Mouse (Mus musculus) forebrain, embryonic 12.5 days (tissue): ENCODE data around the gene Slc22a14. TPM values are rescaled to one million over a fixed set of nuclear protein-coding genes. Genes with fewer than 3 reads are reported as not detected.

Source experiments
- ATAC-seq: fragments of 200-750 bp; cut with Nextera tagmentation; 2 replicates; pipeline ENCODE4 v1.8.0; 2017; ENCODE audit warnings: moderate TSS enrichment; ENCODE audit not compliant: low FRiP score
- H3K27ac ChIP-seq: fragments of 300-500 bp; sonication (generic); 2 replicates; pipeline ENCODE4 v1.5.1; 2016; ENCODE audit warnings: mild to moderate bottlenecking
- H3K27me3 ChIP-seq: fragments of 300-500 bp; sonication (generic); 2 replicates; pipeline ENCODE4 v1.6.1; 2016; ENCODE audit warnings: mild to moderate bottlenecking
- H3K36me3 ChIP-seq: fragments of 300-500 bp; sonication (generic); replicated peaks from 2 replicates; pipeline ENCODE4 v1.6.1; 2016; ENCODE audit warnings: mild to moderate bottlenecking
- H3K4me1 ChIP-seq: fragments of 300-500 bp; sonication (generic); 2 replicates; pipeline ENCODE4 v1.6.1; 2016
- H3K4me2 ChIP-seq: fragments of 300-500 bp; sonication (generic); 2 replicates; pipeline ENCODE4 v1.6.1; 2016; ENCODE audit warnings: mild to moderate bottlenecking, moderate library complexity
- H3K4me3 ChIP-seq: fragments of 300-500 bp; sonication (generic); replicated peaks from 2 replicates; pipeline ENCODE4 v1.5.1; 2016; ENCODE audit warnings: mild to moderate bottlenecking
- H3K9ac ChIP-seq: fragments of 300-500 bp; sonication (generic); 2 replicates; pipeline ENCODE4 v1.6.1; 2016; ENCODE audit warnings: mild to moderate bottlenecking
- H3K9me3 ChIP-seq: fragments of 300-500 bp; sonication (generic); 2 replicates; pipeline ENCODE4 v1.6.1; 2016
- WGBS: fragments of 180-500 bp; shearing (Covaris S2); methylation state at CpG from one replicate; pipeline ENCODE4 v1.1.7; 2016; 5-methylcytosine and 5-hydroxymethylcytosine counted together
- polyA plus RNA-seq: library from polyadenylated mRNA; unstranded; fragments of >200 nt; fragmentation: Nextera tagmentation; extraction: Ambion mirVana; gene quantifications from 2 replicates; pipeline ENCODE4 v1.2.1, GENCODE M21; 2016

Slc22a14 gene
- polyA plus RNA-seq, 1 experiment from 2014 or later = not detected

DNA sequence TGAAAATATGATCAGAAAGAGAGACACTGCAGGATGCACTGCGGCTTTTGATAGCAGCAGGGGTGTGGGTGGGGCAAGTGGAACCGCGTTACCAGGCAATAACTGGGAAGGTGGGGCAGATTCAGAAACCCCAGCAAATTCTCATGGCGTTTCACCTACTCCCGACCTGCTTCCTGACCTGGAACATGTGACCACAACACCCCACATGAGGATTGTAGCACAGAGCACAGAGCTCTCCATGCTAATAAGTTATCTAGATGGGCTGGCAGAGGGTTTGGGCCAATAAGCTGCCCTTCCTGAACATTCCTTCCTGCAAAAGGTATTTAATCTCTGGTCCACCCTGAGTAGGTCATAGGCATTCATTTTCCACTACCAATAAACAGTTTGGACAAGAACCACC, 234.7 kb downstream of the Slc22a14 start:
- WGBS = 72% methylated on average over 5 of the region's 5 CpGs
- no peak overlapping the region for H3K9ac ChIP-seq
- H3K36me3 ChIP-seq = no peaks in the 10 kb centered on the region
- no peak overlapping the region for H3K4me3 ChIP-seq
- ATAC-seq = no peak
- H3K27ac ChIP-seq = no peak overlapping the region
- H3K4me1 ChIP-seq = no peaks in the 10 kb centered on the region
- no peak overlapping the region for H3K4me2 ChIP-seq
- H3K9me3 ChIP-seq = no peaks in the 10 kb centered on the region
- no peaks in the 10 kb centered on the region for H3K27me3 ChIP-seq

DNA sequence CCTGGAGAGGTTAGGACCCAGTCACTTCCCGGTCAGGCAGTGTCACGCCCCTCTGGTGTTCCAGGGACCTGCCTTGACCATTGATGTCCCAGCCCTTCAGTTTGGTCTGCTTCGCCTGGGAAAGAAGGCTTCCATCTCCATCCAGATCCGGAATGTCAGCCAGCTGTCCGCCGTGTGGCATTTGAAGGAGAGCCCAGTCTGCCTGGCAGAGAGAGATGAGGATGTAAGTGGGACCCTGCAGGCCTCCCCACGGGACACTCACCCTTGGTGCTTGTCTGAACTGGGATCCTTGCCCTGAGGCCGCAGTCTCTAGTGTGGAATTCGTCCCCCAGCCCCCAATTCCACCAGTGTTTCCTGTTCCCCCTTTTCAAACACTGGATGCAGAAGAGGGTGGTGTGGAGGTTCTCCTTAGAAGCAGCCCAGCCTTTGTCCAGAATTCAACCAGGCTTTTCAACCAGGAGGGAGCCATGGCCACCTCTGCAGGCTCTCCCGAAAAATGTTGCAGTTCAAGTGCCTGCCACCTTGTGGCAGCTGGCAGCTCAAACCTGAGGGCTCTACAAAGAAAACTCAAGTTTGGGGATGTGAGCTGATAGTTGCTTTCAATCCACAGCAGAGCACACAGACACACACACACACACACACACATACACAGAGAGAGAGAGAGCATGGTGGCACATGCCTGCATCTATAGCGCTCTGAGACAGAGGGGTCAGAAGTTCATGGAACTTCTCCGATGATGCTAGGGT, 236.7 kb downstream of the Slc22a14 start:
- Histone ChIP-seq H3K27me3 (no peaks in the 10 kb centered on the region), H3K4me3 (no peak overlapping the region), H3K4me2 (no peak overlapping the region), H3K9me3 (no peaks in the 10 kb centered on the region), H3K36me3 (no peaks in the 10 kb centered on the region), H3K4me1 (no peaks in the 10 kb centered on the region), H3K9ac (no peak overlapping the region), H3K27ac (no peak overlapping the region)
- 83% methylated on average over 12 of the region's 12 CpGs for WGBS
- ATAC-seq = no peak

DNA sequence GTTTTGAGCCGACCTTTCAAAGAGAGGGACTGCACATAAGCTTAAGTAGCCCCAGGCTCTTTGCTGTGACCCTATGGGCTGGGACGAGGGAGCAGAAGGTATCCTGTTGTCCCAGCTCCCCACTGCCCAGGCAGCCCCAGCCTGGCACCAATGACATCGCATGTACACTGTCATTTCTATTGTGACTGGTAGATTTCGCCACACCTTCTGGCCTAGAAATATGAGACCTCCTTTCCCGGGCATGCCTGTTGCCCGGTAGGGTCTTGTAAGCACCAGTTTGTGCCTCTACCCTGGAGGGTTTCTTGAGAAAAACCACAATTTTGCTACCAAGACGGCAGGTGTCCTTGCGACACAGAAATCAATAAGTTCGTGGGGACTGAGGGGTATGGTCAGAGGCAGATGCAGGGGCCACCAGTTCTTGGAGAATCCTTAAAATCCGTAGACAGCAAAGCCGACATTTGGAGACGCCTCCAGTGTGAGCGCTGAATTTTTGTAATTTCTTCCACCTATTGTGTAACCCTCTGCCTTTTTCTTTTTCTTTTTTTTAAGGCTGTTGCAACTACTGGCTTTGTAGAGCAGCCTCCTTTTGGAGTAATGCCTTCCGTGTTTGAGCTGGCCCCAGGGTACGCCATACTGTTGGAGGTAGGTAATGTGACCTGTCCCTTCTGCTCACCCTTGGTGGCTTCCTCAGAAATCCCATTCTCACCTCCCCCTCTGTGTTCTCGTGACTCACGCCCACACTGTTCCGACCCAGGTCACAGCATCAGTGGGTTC, 242.6 kb downstream of the Slc22a14 start:
- 88% methylated on average over 18 of the region's 18 CpGs for WGBS
- H3K4me1 ChIP-seq = peaks cover 9% of the 10 kb centered on the region
- H3K9ac ChIP-seq = no peak overlapping the region
- H3K27me3 ChIP-seq = no peaks in the 10 kb centered on the region
- no peaks in the 10 kb centered on the region for H3K9me3 ChIP-seq
- H3K4me3 ChIP-seq = no peak overlapping the region
- no peaks in the 10 kb centered on the region for H3K36me3 ChIP-seq
- H3K4me2 ChIP-seq = no peak overlapping the region
- no peak overlapping the region for H3K27ac ChIP-seq
- ATAC-seq = no peak

DNA sequence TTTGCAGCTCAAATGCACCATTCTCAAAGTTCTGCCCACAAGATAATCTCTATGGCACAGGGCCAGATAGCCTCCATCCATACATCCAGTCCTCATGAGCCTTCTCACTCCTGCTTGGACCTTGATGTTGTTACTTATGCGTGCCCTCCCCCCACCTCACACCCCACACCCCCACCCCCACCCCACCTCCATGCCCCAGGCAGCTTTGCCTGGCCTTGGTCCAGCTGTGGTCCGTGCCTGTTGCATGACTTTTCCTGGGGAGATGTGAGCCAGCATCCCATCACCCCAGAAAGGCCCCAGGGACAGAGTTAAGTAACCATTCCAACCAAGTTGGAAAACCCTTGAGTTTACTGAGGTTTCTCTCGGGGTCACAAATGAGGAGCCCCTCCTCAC, 245.2 kb downstream of the Slc22a14 start:
- Histone ChIP-seq H3K4me1 (peaks cover 9% of the 10 kb centered on the region), H3K27ac (no peak overlapping the region), H3K9me3 (no peaks in the 10 kb centered on the region), H3K27me3 (no peaks in the 10 kb centered on the region), H3K36me3 (no peaks in the 10 kb centered on the region), H3K4me2 (no peak overlapping the region), H3K4me3 (no peak overlapping the region), H3K9ac (no peak overlapping the region)
- ATAC-seq = no peak
- 78% methylated on average over 3 of the region's 3 CpGs for WGBS

Other genes starting within 250 kb of the Slc22a14 start
- 0.95 and 2.1 TPM in 2 replicates for gene Acaa1b, start 208.5 kb downstream of the Slc22a14 start, polyA plus RNA-seq
- gene Gm47289, start 206.4 kb downstream of the Slc22a14 start, polyA plus RNA-seq = not detected in 2 replicates
- gene Slc22a13, start 156.5 kb downstream of the Slc22a14 start, polyA plus RNA-seq = not detected in 2 replicates
- gene Oxsr1, start 43.1 kb downstream of the Slc22a14 start, polyA plus RNA-seq = 19.9 and 21.6 TPM in 2 replicates
- 73.4 and 75.9 TPM in 2 replicates for gene Acaa1a, start 25.9 kb downstream of the Slc22a14 start, polyA plus RNA-seq
- 5.6 and 5.9 TPM in 2 replicates for gene Myd88, start 24.1 kb downstream of the Slc22a14 start, polyA plus RNA-seq
- gene Xylb, start 8.2 kb downstream of the Slc22a14 start, polyA plus RNA-seq = 7.0 and 7.4 TPM in 2 replicates
- gene Acvr2b, start 36.6 kb upstream of the Slc22a14 start, polyA plus RNA-seq = 86.0 and 104 TPM in 2 replicates
- 45.8 and 47.3 TPM in 2 replicates for gene Exog, start 79.4 kb upstream of the Slc22a14 start, polyA plus RNA-seq
- gene Scn5a, start 213.5 kb upstream of the Slc22a14 start, polyA plus RNA-seq = 3.2 and 3.5 TPM in 2 replicates